Mouse (Mus musculus) ES-Bruce4 (cell line): ENCODE measurements around the gene Dlst. TPM values are rescaled to one million over a fixed set of nuclear protein-coding genes. Genes with fewer than 3 reads are reported as not detected.

Source experiments
- H3K27ac ChIP-seq: 2 replicates; pipeline ENCODE4 v1.5.1; 2012; ENCODE audit warnings: low read length, inconsistent platforms; ENCODE audit not compliant: insufficient read depth
- H3K27me3 ChIP-seq: 2 replicates; pipeline ENCODE4 v1.6.1; 2012; ENCODE audit warnings: mild to moderate bottlenecking, low read length, inconsistent platforms; ENCODE audit not compliant: control insufficient read depth, poor library complexity, insufficient read depth, severe bottlenecking
- H3K36me3 ChIP-seq: 2 replicates; pipeline ENCODE4 v1.6.1; 2012; ENCODE audit warnings: inconsistent platforms, mild to moderate bottlenecking, low read length, moderate library complexity; ENCODE audit not compliant: control insufficient read depth, poor library complexity, insufficient read depth, severe bottlenecking
- H3K4me1 ChIP-seq: one replicate; pipeline ENCODE4 v1.8.1; 2011; ENCODE audit warnings: low read length; ENCODE audit not compliant: control insufficient read depth, insufficient read depth
- H3K4me3 ChIP-seq: 2 replicates; pipeline ENCODE4 v1.5.1; 2011; ENCODE audit warnings: low read depth, mild to moderate bottlenecking, low read length
- H3K9ac ChIP-seq: 2 replicates; pipeline ENCODE4 v1.6.1; 2012; ENCODE audit warnings: low read depth, mild to moderate bottlenecking, inconsistent platforms; ENCODE audit not compliant: poor library complexity, severe bottlenecking
- H3K9me3 ChIP-seq: replicated peaks from 2 replicates; pipeline ENCODE4 v1.6.1; 2012; ENCODE audit warnings: mild to moderate bottlenecking, low read length, inconsistent platforms; ENCODE audit not compliant: control insufficient read depth, poor library complexity, insufficient read depth, severe bottlenecking
- CTCF ChIP-seq: IDR thresholded peaks from one replicate; pipeline ENCODE4 v1.8.1; 2011; ENCODE audit warnings: low read depth, low read length
- EP300 ChIP-seq: IDR thresholded peaks from 2 replicates; pipeline ENCODE4 v1.6.1; 2011; ENCODE audit warnings: low read depth, low read length; ENCODE audit not compliant: insufficient read depth
- POLR2A ChIP-seq: IDR thresholded peaks from one replicate; pipeline ENCODE4 v1.8.1; 2011; ENCODE audit warnings: low read length; ENCODE audit not compliant: insufficient read depth
- polyA plus RNA-seq: library from polyadenylated mRNA; stranded (reverse); fragments of >200 nt; gene quantifications from 2 replicates; pipeline ENCODE4 v1.2.4, GENCODE M21; 2011; ENCODE audit warnings: low read depth; ENCODE audit not compliant: missing spikeins, insufficient read depth, insufficient read length

Gene Dlst
- polyA plus RNA-seq, 1 experiment, result 139 TPM

DNA sequence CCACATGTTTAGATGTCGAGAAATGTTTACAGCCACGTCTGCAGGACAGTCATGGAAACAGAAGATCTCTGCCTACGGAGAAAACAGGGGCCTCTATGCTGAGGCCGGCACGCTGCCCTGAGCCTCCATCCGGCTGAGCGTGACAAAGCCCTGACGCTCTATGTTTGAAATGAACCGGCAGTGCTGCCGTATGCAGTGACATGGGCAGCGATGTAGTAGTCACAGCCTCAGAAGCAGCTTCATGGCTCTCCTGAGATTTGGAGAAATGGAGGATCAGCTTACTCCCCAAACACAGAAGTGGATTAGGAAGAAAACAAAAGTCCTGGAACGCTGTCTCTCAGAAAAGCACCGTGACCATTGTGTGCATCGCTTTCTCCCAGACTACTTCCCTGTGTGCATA, 9.6 kb upstream of the Dlst start:
- Histone ChIP-seq H3K36me3 (no peaks in the 10 kb centered on the region), H3K4me3 (no peak overlapping the region), H3K27me3 (no peaks in the 10 kb centered on the region), H3K4me1 (peaks cover 2% of the 10 kb centered on the region), H3K27ac (no peak overlapping the region), H3K9ac (no peak overlapping the region), H3K9me3 (no peaks in the 10 kb centered on the region)
- TF ChIP-seq EP300 (no peak), CTCF (no peak), POLR2A (no peak)

- Histone ChIP-seq H3K4me3 (no peak overlapping the region), H3K9me3 (no peaks in the 10 kb centered on the region), H3K4me1 (peaks cover 2% of the 10 kb centered on the region), H3K27me3 (no peaks in the 10 kb centered on the region), H3K27ac (no peak overlapping the region), H3K9ac (no peak overlapping the region), H3K36me3 (no peaks in the 10 kb centered on the region)
- TF ChIP-seq EP300 (no peak), POLR2A (no peak), CTCF (no peak)
These were observed 9.0 kb upstream of the Dlst start for GRCm38 (mm10) chr12:85101521-85102106.

DNA sequence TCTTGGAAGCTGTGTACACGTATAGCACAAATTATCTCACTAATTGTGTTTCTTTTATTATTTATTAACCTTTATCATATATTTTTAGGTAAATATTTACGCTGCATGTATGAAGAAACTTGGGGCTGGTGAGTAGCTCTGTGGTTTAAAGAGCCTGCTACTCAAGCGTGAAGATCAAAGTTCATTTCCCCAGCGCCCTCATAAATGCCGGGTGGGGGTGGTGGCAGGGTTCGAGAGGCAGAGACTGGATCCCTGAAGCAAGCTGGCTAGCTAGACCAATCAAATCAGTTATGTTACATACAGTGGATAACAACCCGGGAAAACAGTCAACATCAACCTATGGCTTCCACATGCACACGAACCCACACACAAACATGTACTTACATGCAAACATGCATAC, 7.5 kb upstream of the Dlst start:
- Histone ChIP-seq H3K4me3 (no peak overlapping the region), H3K36me3 (no peaks in the 10 kb centered on the region), H3K27me3 (no peaks in the 10 kb centered on the region), H3K27ac (no peak overlapping the region), H3K9me3 (no peaks in the 10 kb centered on the region), H3K4me1 (peaks cover 2% of the 10 kb centered on the region), H3K9ac (no peak overlapping the region)
- TF ChIP-seq EP300, result no peak
- no peak for TF ChIP-seq POLR2A
- TF ChIP-seq CTCF, result no peak

DNA sequence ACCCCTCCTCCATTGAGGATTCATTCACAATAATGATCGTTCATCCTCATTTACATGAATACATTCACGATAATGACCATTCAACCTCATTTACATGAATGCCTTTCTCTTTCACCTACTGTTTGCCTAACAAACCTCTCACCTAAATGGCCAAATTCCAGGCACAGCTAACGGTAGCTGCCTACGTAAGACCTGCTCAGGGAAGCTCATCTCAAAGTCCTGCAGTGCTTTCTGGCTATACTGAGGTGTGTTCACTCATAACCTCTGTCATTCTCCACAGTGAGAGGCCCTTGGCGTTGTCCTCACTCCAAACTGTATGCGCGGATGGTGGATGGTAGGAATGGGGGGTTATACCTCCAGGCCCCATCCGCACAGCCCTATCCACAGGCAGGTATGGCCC, 5.8 kb upstream of the Dlst start:
- H3K27ac ChIP-seq, result no peak overlapping the region
- no peaks in the 10 kb centered on the region for H3K27me3 ChIP-seq
- peaks cover 2% of the 10 kb centered on the region for H3K4me1 ChIP-seq
- H3K4me3 ChIP-seq, result no peak overlapping the region
- no peak overlapping the region for H3K9ac ChIP-seq
- no peaks in the 10 kb centered on the region for H3K36me3 ChIP-seq
- no peak for TF ChIP-seq POLR2A
- TF ChIP-seq CTCF, result no peak
- no peak for TF ChIP-seq EP300
- H3K9me3 ChIP-seq, result no peaks in the 10 kb centered on the region

DNA sequence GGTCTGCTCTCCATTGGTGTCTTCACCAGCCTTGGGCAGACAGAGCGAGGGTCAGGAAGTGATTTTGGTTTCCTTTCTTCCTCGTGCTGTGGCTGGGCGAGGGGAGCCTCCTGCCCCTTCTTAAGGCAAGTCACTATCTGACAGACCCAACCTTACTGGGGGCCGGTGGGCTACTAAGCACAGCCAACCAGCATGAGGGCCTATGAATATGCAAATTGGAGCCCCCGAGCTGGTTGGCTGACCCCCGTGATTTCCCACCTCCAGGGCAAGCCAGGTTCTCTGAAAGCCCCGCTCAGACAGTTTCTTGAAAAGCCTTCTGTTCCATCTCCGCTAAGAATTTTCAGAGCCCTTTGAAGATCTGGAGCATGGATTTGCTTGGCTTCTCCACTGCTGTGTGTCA, 4.3 kb upstream of the Dlst start:
- Histone ChIP-seq H3K27ac (no peak overlapping the region), H3K36me3 (no peaks in the 10 kb centered on the region), H3K9me3 (no peaks in the 10 kb centered on the region), H3K4me3 (no peak overlapping the region), H3K4me1 (peaks cover 2% of the 10 kb centered on the region), H3K9ac (no peak overlapping the region), H3K27me3 (no peaks in the 10 kb centered on the region)
- TF ChIP-seq EP300, result no peak
- TF ChIP-seq POLR2A, result no peak

- Histone ChIP-seq H3K27me3 (no peaks in the 10 kb centered on the region), H3K9me3 (no peaks in the 10 kb centered on the region), H3K9ac (no peak overlapping the region), H3K4me1 (peaks cover 2% of the 10 kb centered on the region), H3K4me3 (no peak overlapping the region), H3K27ac (no peak overlapping the region), H3K36me3 (no peaks in the 10 kb centered on the region)
- TF ChIP-seq EP300, result no peak
- TF ChIP-seq POLR2A, result no peak
- TF ChIP-seq CTCF, result no peak
These were observed 2.0 kb upstream of the Dlst start for GRCm38 (mm10) chr12:85108643-85109042.
